Mouse (Mus musculus) neural tube, embryonic 11.5 days (tissue): Measurements from ENCODE around the gene Sh3bp1. TPM values are rescaled to one million over a fixed set of nuclear protein-coding genes. Genes with fewer than 3 reads are reported as not detected.

Experiments
- ATAC-seq: fragments of 200-750 bp; cut with Nextera tagmentation; 2 replicates; pipeline ENCODE4 v1.8.0; 2017; ENCODE audit warnings: moderate number of reproducible peaks, mild to moderate bottlenecking, moderate TSS enrichment, moderate library complexity; ENCODE audit not compliant: insufficient read depth, low FRiP score, low TSS enrichment
- DNase-seq: peaks from one replicate; pipeline ENCODE4 v3.0.0-alpha.2; 2015; ENCODE audit warnings: low spot score
- H3K27ac ChIP-seq: fragments of 300-500 bp; sonication (generic); 2 replicates; pipeline ENCODE4 v1.5.1; 2014; ENCODE audit warnings: low read depth, mild to moderate bottlenecking, low read length
- H3K27me3 ChIP-seq: fragments of 300-500 bp; sonication (generic); 2 replicates; pipeline ENCODE4 v1.6.1; 2014; ENCODE audit warnings: mild to moderate bottlenecking, low read length, mixed read lengths; ENCODE audit not compliant: control insufficient read depth, insufficient read depth
- H3K36me3 ChIP-seq: fragments of 300-500 bp; sonication (generic); 2 replicates; pipeline ENCODE4 v1.6.1; 2014; ENCODE audit warnings: mild to moderate bottlenecking, low read length, moderate library complexity, mixed read lengths; ENCODE audit not compliant: control insufficient read depth, insufficient read depth
- H3K4me1 ChIP-seq: fragments of 300-500 bp; sonication (generic); 2 replicates; pipeline ENCODE4 v1.6.1; 2014; ENCODE audit warnings: low read length, mixed read lengths; ENCODE audit not compliant: control insufficient read depth, insufficient read depth
- H3K4me2 ChIP-seq: fragments of 300-500 bp; sonication (generic); 2 replicates; pipeline ENCODE4 v1.6.1; 2014; ENCODE audit warnings: low read depth, mild to moderate bottlenecking, moderate library complexity
- H3K4me3 ChIP-seq: fragments of 300-500 bp; sonication (generic); 2 replicates; pipeline ENCODE4 v1.5.1; 2014; ENCODE audit warnings: low read depth, low read length
- H3K9ac ChIP-seq: fragments of 300-500 bp; sonication (generic); 2 replicates; pipeline ENCODE4 v1.6.1; 2014; ENCODE audit warnings: mild to moderate bottlenecking, low read length
- H3K9me3 ChIP-seq: fragments of 300-500 bp; sonication (generic); 2 replicates; pipeline ENCODE4 v1.6.1; 2016; ENCODE audit warnings: low read length; ENCODE audit not compliant: control insufficient read depth
- WGBS: fragments of 180-500 bp; shearing (Covaris S2); extraction: QIAGEN DNeasy Blood & Tissue Kit; methylation state at CpG from one replicate; pipeline ENCODE4 v1.1.7; 2014; 5-methylcytosine and 5-hydroxymethylcytosine counted together
- polyA plus RNA-seq: library from polyadenylated mRNA; unstranded; fragments of >200 nt; fragmentation: Nextera tagmentation; extraction: Ambion mirVana; gene quantifications from 2 replicates; pipeline ENCODE4 v1.2.1, GENCODE M21; 2014

Gene Sh3bp1
- polyA plus RNA-seq, 1 experiment from 2014 or later: 14.4 TPM

- no peaks in the 10 kb centered on the region for H3K4me1 ChIP-seq
- H3K4me2 ChIP-seq: no peak overlapping the region
- H3K9ac ChIP-seq: no peak overlapping the region
- no peak for DNase-seq
- no peak overlapping the region for H3K4me3 ChIP-seq
- 94% methylated on average over 5 of the region's 5 CpGs for WGBS
- ATAC-seq: no peak
- no peaks in the 10 kb centered on the region for H3K36me3 ChIP-seq
- no peak overlapping the region for H3K27ac ChIP-seq
- H3K27me3 ChIP-seq: no peaks in the 10 kb centered on the region
- no peaks in the 10 kb centered on the region for H3K9me3 ChIP-seq
These were observed 37.3 kb upstream of the Sh3bp1 start for GRCm38 (mm10) chr15:78862280-78862679.

GRCm38 (mm10) chr15:78863154-78863553 is 36.4 kb upstream of the Sh3bp1 start:
- no peak for DNase-seq

GRCm38 (mm10) chr15:78863852-78864253 is 35.7 kb upstream of the Sh3bp1 start:
- H3K9ac ChIP-seq: no peak overlapping the region
- no peaks in the 10 kb centered on the region for H3K4me1 ChIP-seq
- no peak overlapping the region for H3K4me2 ChIP-seq
- H3K27me3 ChIP-seq: no peaks in the 10 kb centered on the region
- H3K27ac ChIP-seq: no peak overlapping the region
- no peaks in the 10 kb centered on the region for H3K9me3 ChIP-seq
- 40% methylated on average over 13 of the region's 13 CpGs for WGBS
- ATAC-seq (no peak), DNase-seq (no peak)
- no peaks in the 10 kb centered on the region for H3K36me3 ChIP-seq
- no peak overlapping the region for H3K4me3 ChIP-seq

More at GRCm38 (mm10) chr15:78863154-78863553, 36.4 kb upstream of the Sh3bp1 start:
- Histone ChIP-seq H3K4me2 (no peak overlapping the region), H3K36me3 (no peaks in the 10 kb centered on the region), H3K27me3 (no peaks in the 10 kb centered on the region), H3K9ac (no peak overlapping the region), H3K4me1 (no peaks in the 10 kb centered on the region), H3K9me3 (no peaks in the 10 kb centered on the region), H3K4me3 (no peak overlapping the region), H3K27ac (no peak overlapping the region)
- no peak for ATAC-seq
- WGBS: 86% methylated on average over 2 of the region's 2 CpGs

- Histone ChIP-seq H3K4me3 (no peak overlapping the region), H3K9ac (no peak overlapping the region), H3K27me3 (no peaks in the 10 kb centered on the region), H3K9me3 (no peaks in the 10 kb centered on the region), H3K4me1 (no peaks in the 10 kb centered on the region), H3K36me3 (no peaks in the 10 kb centered on the region), H3K4me2 (no peak overlapping the region), H3K27ac (no peak overlapping the region)
- WGBS: 32% methylated on average over 9 of the region's 9 CpGs
- no peak for ATAC-seq
- DNase-seq: peak; percentile 63
These were observed 31.2 kb upstream of the Sh3bp1 start for GRCm38 (mm10) chr15:78868398-78868797.

- Histone ChIP-seq H3K9ac (no peak overlapping the region), H3K36me3 (no peaks in the 10 kb centered on the region), H3K4me2 (no peak overlapping the region), H3K4me1 (no peaks in the 10 kb centered on the region), H3K4me3 (no peak overlapping the region), H3K9me3 (no peaks in the 10 kb centered on the region), H3K27ac (no peak overlapping the region), H3K27me3 (no peaks in the 10 kb centered on the region)
- DNase-seq (no peak), ATAC-seq (no peak)
- WGBS: 56% methylated on average over 7 of the region's 7 CpGs
These were observed 30.7 kb upstream of the Sh3bp1 start for GRCm38 (mm10) chr15:78868826-78869233.

- H3K9ac ChIP-seq: no peak overlapping the region
- 26% methylated on average over 6 of the region's 6 CpGs for WGBS
- no peaks in the 10 kb centered on the region for H3K27me3 ChIP-seq
- no peaks in the 10 kb centered on the region for H3K4me1 ChIP-seq
- no peaks in the 10 kb centered on the region for H3K36me3 ChIP-seq
- DNase-seq: peak; percentile 64
- H3K4me3 ChIP-seq: no peak overlapping the region
- no peak for ATAC-seq
- no peak overlapping the region for H3K27ac ChIP-seq
- H3K4me2 ChIP-seq: no peak overlapping the region
- H3K9me3 ChIP-seq: no peaks in the 10 kb centered on the region
These were observed 29.8 kb upstream of the Sh3bp1 start for GRCm38 (mm10) chr15:78869775-78870174.

- H3K4me2 ChIP-seq: no peak overlapping the region
- no peaks in the 10 kb centered on the region for H3K36me3 ChIP-seq
- H3K9ac ChIP-seq: no peak overlapping the region
- no peaks in the 10 kb centered on the region for H3K9me3 ChIP-seq
- no peak for DNase-seq
- no peaks in the 10 kb centered on the region for H3K27me3 ChIP-seq
- no peak overlapping the region for H3K27ac ChIP-seq
- no peak overlapping the region for H3K4me3 ChIP-seq
- no peak for ATAC-seq
- no peaks in the 10 kb centered on the region for H3K4me1 ChIP-seq
- WGBS: 59% methylated on average over 5 of the region's 5 CpGs
These were observed 27.5 kb upstream of the Sh3bp1 start for GRCm38 (mm10) chr15:78872021-78872608.

- Histone ChIP-seq H3K9ac (no peak overlapping the region), H3K9me3 (no peaks in the 10 kb centered on the region), H3K36me3 (no peaks in the 10 kb centered on the region), H3K4me1 (peaks cover 6% of the 10 kb centered on the region; the same call in 1 of the 2 replicates), H3K27me3 (no peaks in the 10 kb centered on the region), H3K4me2 (no peak overlapping the region), H3K27ac (no peak overlapping the region), H3K4me3 (no peak overlapping the region)
- ATAC-seq (no peak), DNase-seq (no peak)
- WGBS: 60% methylated on average over 13 of the region's 13 CpGs
These were observed 25.6 kb upstream of the Sh3bp1 start for GRCm38 (mm10) chr15:78873803-78874435.

GRCm38 (mm10) chr15:78874989-78875388 is 24.6 kb upstream of the Sh3bp1 start:
- Histone ChIP-seq H3K27me3 (no peaks in the 10 kb centered on the region), H3K4me1 (peaks cover 6% of the 10 kb centered on the region; the same call in 1 of the 2 replicates), H3K9ac (no peak overlapping the region), H3K9me3 (no peaks in the 10 kb centered on the region), H3K27ac (no peak overlapping the region), H3K4me3 (no peak overlapping the region), H3K36me3 (no peaks in the 10 kb centered on the region), H3K4me2 (no peak overlapping the region)
- WGBS: 82% methylated on average over 8 of the region's 8 CpGs
- no peak for ATAC-seq
- no peak for DNase-seq
